Mouse (Mus musculus) erythroblast, embryonic 14.5 days (primary cell): Measurements from ENCODE around the gene Ece1. TPM values are rescaled to one million over a fixed set of nuclear protein-coding genes. Genes with fewer than 3 reads are reported as not detected.
A peak's percentile ranks its signal among the peaks of the same experiment; 100 is the strongest.

Experiments used
- H3K27me3 ChIP-seq: 2 replicates; pipeline ENCODE4 v1.6.1; 2012; ENCODE audit warnings: inconsistent platforms; ENCODE audit not compliant: control insufficient read depth
- H3K36me3 ChIP-seq: 2 replicates; pipeline ENCODE4 v1.6.1; 2012; ENCODE audit warnings: mild to moderate bottlenecking, inconsistent platforms; ENCODE audit not compliant: control insufficient read depth
- H3K4me1 ChIP-seq: 2 replicates; pipeline ENCODE4 v1.6.1; 2012; ENCODE audit warnings: inconsistent platforms; ENCODE audit not compliant: control insufficient read depth
- H3K4me3 ChIP-seq: replicated peaks from 2 replicates; pipeline ENCODE3; 2012; ENCODE audit warnings: moderate library complexity, mild to moderate bottlenecking, inconsistent platforms
- H3K9me3 ChIP-seq: 2 replicates; pipeline ENCODE4 v1.6.1; 2012; ENCODE audit warnings: low read length, inconsistent platforms, mixed read lengths; ENCODE audit not compliant: control insufficient read depth
- GATA1 ChIP-seq: IDR thresholded peaks from 2 replicates; pipeline ENCODE4 v1.6.1; 2012; ENCODE audit warnings: low read length, inconsistent platforms, mixed read lengths
- TAL1 ChIP-seq: IDR thresholded peaks from 3 replicates; pipeline ENCODE4 v1.6.1; 2012; ENCODE audit warnings: low read length, inconsistent platforms, mixed read lengths
- polyA plus RNA-seq: library from polyadenylated mRNA; stranded (reverse); fragments of >175 nt; gene quantifications from 2 replicates; pipeline ENCODE4 v1.2.3, GENCODE M21; 2012

Gene Ece1
- polyA plus RNA-seq, 1 experiment, result 1.1 TPM

- Histone ChIP-seq H3K4me1 (peaks cover 68% of the 10 kb centered on the region), H3K4me3 (peak overlapping the region; percentile 13), H3K9me3 (no peaks in the 10 kb centered on the region), H3K27me3 (no peaks in the 10 kb centered on the region), H3K36me3 (peaks cover 36% of the 10 kb centered on the region)
- TF ChIP-seq GATA1, result 0 out of 2 replicates have a peak, but pooled peaks have one; percentile 3
- 0 out of 3 replicates have a peak, but pooled peaks have one; percentile 21 for TF ChIP-seq TAL1
Observed at GRCm38 (mm10) chr4:137927741-137928535, 65.9 kb downstream of the Ece1 start.

GRCm38 (mm10) chr4:137928813-137929212 lies 66.8 kb downstream of the Ece1 start:
- TF ChIP-seq TAL1 (no peak), GATA1 (no peak)
- Histone ChIP-seq H3K27me3 (no peaks in the 10 kb centered on the region), H3K9me3 (no peaks in the 10 kb centered on the region), H3K4me3 (no peak overlapping the region), H3K36me3 (peaks cover 35% of the 10 kb centered on the region), H3K4me1 (peaks cover 73% of the 10 kb centered on the region)

GRCm38 (mm10) chr4:137929341-137930016 lies 67.4 kb downstream of the Ece1 start:
- H3K4me3 ChIP-seq, result no peak overlapping the region
- peaks cover 75% of the 10 kb centered on the region for H3K4me1 ChIP-seq

GRCm38 (mm10) chr4:137930500-137931008 lies 68.5 kb downstream of the Ece1 start:
- peaks cover 48% of the 10 kb centered on the region for H3K36me3 ChIP-seq
- peak overlapping the region; percentile 56 for H3K4me3 ChIP-seq
- H3K9me3 ChIP-seq, result peaks cover 3% of the 10 kb centered on the region
- no peaks in the 10 kb centered on the region for H3K27me3 ChIP-seq
- no peak for TF ChIP-seq TAL1
- no peak for TF ChIP-seq GATA1
- peaks cover 79% of the 10 kb centered on the region for H3K4me1 ChIP-seq

More at GRCm38 (mm10) chr4:137929341-137930016, 67.4 kb downstream of the Ece1 start:
- peaks cover 2% of the 10 kb centered on the region for H3K9me3 ChIP-seq
- peaks cover 38% of the 10 kb centered on the region for H3K36me3 ChIP-seq
- TF ChIP-seq TAL1 (no peak), GATA1 (no peak)
- H3K27me3 ChIP-seq, result no peaks in the 10 kb centered on the region

- Histone ChIP-seq H3K27me3 (no peaks in the 10 kb centered on the region), H3K4me1 (peaks cover 77% of the 10 kb centered on the region), H3K4me3 (peak overlapping the region; percentile 56), H3K9me3 (peaks cover 3% of the 10 kb centered on the region), H3K36me3 (peaks cover 48% of the 10 kb centered on the region)
- peak; percentile 81 for TF ChIP-seq TAL1
- TF ChIP-seq GATA1, result peak; percentile 82
Observed at GRCm38 (mm10) chr4:137931009-137931757, 69.1 kb downstream of the Ece1 start.

- peaks cover 64% of the 10 kb centered on the region for H3K4me1 ChIP-seq
Observed at GRCm38 (mm10) chr4:137932554-137933178, 70.6 kb downstream of the Ece1 start.

GRCm38 (mm10) chr4:137933328-137933727 lies 71.3 kb downstream of the Ece1 start:
- TF ChIP-seq GATA1 (no peak), TAL1 (no peak)
- peaks cover 59% of the 10 kb centered on the region for H3K4me1 ChIP-seq

More at GRCm38 (mm10) chr4:137932554-137933178, 70.6 kb downstream of the Ece1 start:
- Histone ChIP-seq H3K9me3 (peaks cover 3% of the 10 kb centered on the region), H3K4me3 (no peak overlapping the region), H3K27me3 (no peaks in the 10 kb centered on the region), H3K36me3 (peaks cover 53% of the 10 kb centered on the region)
- no peak for TF ChIP-seq TAL1
- no peak for TF ChIP-seq GATA1

GRCm38 (mm10) chr4:137936134-137936533 lies 74.1 kb downstream of the Ece1 start:
- peaks cover 68% of the 10 kb centered on the region for H3K36me3 ChIP-seq
- H3K27me3 ChIP-seq, result no peaks in the 10 kb centered on the region
- no peak overlapping the region for H3K4me3 ChIP-seq
- TF ChIP-seq TAL1, result no peak
- TF ChIP-seq GATA1, result no peak
- peaks cover 3% of the 10 kb centered on the region for H3K9me3 ChIP-seq
- H3K4me1 ChIP-seq, result peaks cover 33% of the 10 kb centered on the region

More at GRCm38 (mm10) chr4:137933328-137933727, 71.3 kb downstream of the Ece1 start:
- H3K36me3 ChIP-seq, result peaks cover 60% of the 10 kb centered on the region
- peaks cover 3% of the 10 kb centered on the region for H3K9me3 ChIP-seq
- no peak overlapping the region for H3K4me3 ChIP-seq
- H3K27me3 ChIP-seq, result no peaks in the 10 kb centered on the region
